Mouse (Mus musculus): Measurements from ENCODE around the gene Sipa1l2. TPM values are rescaled to one million over a fixed set of nuclear protein-coding genes. Genes with fewer than 3 reads are reported as not detected.
"Not testable (repeated sequence)": the region's sequence is repeated elsewhere in the genome, so short reads cannot be mapped to it uniquely, and the experiment has no call there.

Sipa1l2 gene
- polyA plus RNA-seq, 1 experiment, result 19.6 TPM

DNA sequence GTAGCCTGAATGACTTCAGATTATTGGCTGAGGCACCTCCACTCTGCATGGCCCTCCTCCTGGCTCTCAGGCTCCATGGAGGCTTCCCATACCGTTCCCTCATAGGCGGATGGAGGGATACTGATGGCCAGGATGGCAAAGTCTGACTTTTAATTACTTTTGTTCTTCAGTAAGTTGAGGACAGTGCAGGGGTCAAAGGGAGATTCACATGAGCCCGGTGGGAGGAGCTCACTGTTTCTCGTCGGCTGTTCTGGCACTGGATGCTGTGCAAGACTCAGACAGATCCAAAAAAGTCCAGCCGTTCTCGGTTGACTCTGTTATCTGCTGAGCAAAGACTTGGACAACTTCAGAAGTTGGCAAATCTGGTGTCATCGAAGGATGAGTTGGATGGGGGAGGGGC lies 155.0 kb downstream of the Sipa1l2 start:
- Histone ChIP-seq H3K27me3 (ENCODE audit: control insufficient read depth, insufficient read depth, low read length) (no peaks in the 10 kb centered on the region), H3K4me1 (ENCODE audit: control insufficient read depth, insufficient read depth, low read length) (peaks cover 5% of the 10 kb centered on the region), H3K36me3 (ENCODE audit: control insufficient read depth, insufficient read depth, low read length) (no peaks in the 10 kb centered on the region; the same call in 1 of the 2 replicates), H3K27ac (ENCODE audit: control insufficient read depth, insufficient read depth, low read depth, low read length) (no peak overlapping the region), H3K4me3 (ENCODE audit: control insufficient read depth, low read depth, low read length) (no peak overlapping the region)
- no peak for TF ChIP-seq CTCF (IDR thresholded peaks at IDR 0.05; ENCODE audit: control insufficient read depth, insufficient read depth, insufficient replicate concordance, low read depth, low read length)
- no peak for TF ChIP-seq POLR2A (IDR thresholded peaks at IDR 0.05; ENCODE audit: control insufficient read depth, low read depth, low read length)

DNA sequence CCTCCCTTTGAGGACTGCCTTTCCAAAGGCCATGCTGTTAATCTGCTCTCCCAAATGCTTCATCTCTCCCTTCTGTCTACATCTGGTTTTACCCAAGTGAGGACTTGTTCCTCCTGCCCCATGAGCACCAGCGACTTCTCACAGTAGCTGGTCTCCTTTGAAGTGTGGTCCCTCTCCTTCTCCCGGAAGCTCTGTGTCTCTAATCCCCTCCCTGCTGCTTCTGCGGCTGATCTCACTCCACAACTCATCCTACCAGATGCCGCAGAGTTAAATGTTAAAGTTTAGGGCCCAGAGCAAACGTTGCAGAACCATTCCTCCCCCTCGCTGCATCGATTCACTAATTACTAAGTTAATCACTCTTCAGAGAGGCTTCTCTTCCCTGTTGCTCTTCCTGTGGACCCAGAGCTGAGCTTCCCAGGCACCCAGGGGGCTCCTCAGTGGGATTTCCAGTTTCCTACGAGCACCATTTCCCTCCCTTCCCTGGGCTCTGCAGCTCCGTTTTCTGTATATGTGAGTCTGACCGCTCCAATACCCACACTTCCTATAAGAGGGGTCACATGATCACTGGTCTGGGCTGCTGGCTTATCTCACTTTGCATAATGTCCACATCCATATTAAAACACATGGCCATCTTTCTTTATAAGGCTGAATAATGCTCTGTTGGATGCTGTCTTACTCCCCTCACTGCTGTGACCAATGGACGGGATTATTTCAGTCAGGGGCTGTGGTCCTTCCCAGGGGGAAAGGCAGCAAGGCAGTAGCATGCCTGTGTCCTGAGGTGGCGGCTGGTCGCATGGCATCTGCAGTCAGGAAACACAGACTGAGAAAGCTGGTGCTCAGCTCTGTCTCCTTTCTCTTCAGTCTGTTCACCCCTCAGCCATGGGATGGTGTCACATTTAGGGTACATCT lies 156.4 kb downstream of the Sipa1l2 start:
- H3K4me1 ChIP-seq (ENCODE audit: control insufficient read depth, insufficient read depth, low read length), result peaks cover 5% of the 10 kb centered on the region
- TF ChIP-seq POLR2A (IDR thresholded peaks at IDR 0.05; ENCODE audit: control insufficient read depth, low read depth, low read length) (no peak), CTCF (IDR thresholded peaks at IDR 0.05; ENCODE audit: control insufficient read depth, insufficient read depth, insufficient replicate concordance, low read depth, low read length) (no peak)
- H3K27me3 ChIP-seq (ENCODE audit: control insufficient read depth, insufficient read depth, low read length), result no peaks in the 10 kb centered on the region
- H3K27ac ChIP-seq (ENCODE audit: control insufficient read depth, insufficient read depth, low read depth, low read length), result no peak overlapping the region
- no peaks in the 10 kb centered on the region for H3K36me3 ChIP-seq (ENCODE audit: control insufficient read depth, insufficient read depth, low read length)
- H3K4me3 ChIP-seq (ENCODE audit: control insufficient read depth, low read depth, low read length), result no peak overlapping the region

DNA sequence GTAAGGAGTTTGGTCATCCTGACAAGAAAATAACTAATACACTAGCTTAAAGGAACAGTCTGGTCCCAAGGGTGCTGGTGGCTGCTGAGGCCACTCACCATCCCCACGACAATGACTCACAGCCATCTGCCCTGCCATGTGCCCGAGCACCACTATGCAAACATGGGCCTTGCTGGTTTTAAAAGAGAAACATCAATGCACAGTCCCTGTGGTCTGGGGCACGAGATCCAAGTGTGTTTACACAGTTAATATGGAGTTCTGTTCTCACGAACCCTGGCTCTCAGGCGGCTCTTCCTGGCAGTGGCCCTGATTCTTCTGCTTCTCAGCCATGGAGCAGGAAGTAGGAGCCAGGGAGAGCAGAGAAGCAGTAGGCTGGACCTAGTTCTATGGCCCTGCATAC lies 159.0 kb downstream of the Sipa1l2 start:
- TF ChIP-seq CTCF (IDR thresholded peaks at IDR 0.05; ENCODE audit: control insufficient read depth, insufficient read depth, insufficient replicate concordance, low read depth, low read length), result no peak
- no peak for TF ChIP-seq POLR2A (IDR thresholded peaks at IDR 0.05; ENCODE audit: control insufficient read depth, low read depth, low read length)
- H3K27ac ChIP-seq (ENCODE audit: control insufficient read depth, insufficient read depth, low read depth, low read length), result no peak overlapping the region
- peaks cover 5% of the 10 kb centered on the region for H3K4me1 ChIP-seq (ENCODE audit: control insufficient read depth, insufficient read depth, low read length)

DNA sequence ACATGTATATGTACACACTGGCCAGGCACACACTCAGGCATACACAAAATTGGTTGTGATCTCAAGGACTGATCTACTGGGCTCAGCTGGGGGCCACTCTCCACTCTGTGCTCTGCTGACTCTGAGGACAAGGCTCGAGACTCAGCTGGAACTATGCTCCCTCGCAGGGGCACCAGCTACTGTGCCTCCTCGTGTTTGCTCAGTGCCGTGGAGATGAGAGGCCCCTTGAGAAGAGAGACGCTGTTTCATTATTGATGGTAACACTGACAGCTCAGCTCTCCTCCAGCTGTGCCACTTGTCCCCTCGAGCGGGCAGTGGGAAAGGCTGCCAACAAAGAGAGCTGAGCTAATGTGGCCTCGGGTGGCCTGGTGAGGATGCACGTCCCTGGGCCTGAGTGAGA lies 161.9 kb downstream of the Sipa1l2 start:
- Histone ChIP-seq H3K4me3 (ENCODE audit: control insufficient read depth, low read depth, low read length) (no peak overlapping the region), H3K27me3 (ENCODE audit: control insufficient read depth, insufficient read depth, low read length) (no peaks in the 10 kb centered on the region), H3K4me1 (ENCODE audit: control insufficient read depth, insufficient read depth, low read length) (peaks cover 5% of the 10 kb centered on the region), H3K36me3 (ENCODE audit: control insufficient read depth, insufficient read depth, low read length) (no peaks in the 10 kb centered on the region), H3K27ac (ENCODE audit: control insufficient read depth, insufficient read depth, low read depth, low read length) (no peak overlapping the region)
- TF ChIP-seq POLR2A (IDR thresholded peaks at IDR 0.05; ENCODE audit: control insufficient read depth, low read depth, low read length) (no peak), CTCF (IDR thresholded peaks at IDR 0.05; ENCODE audit: control insufficient read depth, insufficient read depth, insufficient replicate concordance, low read depth, low read length) (no peak)

More for the DNA sequence above, 159.0 kb downstream of the Sipa1l2 start:
- Histone ChIP-seq H3K4me3 (ENCODE audit: control insufficient read depth, low read depth, low read length) (no peak overlapping the region), H3K36me3 (ENCODE audit: control insufficient read depth, insufficient read depth, low read length) (no peaks in the 10 kb centered on the region), H3K27me3 (ENCODE audit: control insufficient read depth, insufficient read depth, low read length) (no peaks in the 10 kb centered on the region)

DNA sequence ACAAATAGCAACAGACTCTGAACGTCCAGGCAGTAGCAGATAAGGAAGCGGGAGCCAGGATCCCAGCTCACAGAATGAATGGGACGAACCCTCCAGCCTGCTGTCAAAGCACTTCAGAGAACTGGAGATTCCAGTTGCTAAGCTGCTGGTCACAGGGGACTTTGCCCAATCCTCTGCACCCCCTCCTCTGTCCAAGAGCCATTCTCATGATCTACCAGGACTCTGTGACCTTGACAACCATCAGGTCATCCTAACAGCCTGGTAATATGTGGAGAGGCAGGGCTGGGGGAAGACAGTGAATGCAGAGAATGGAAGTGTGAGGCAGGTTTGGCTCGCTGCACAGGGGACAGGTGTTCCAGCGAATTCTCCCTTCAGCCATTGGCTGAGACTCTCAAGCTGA lies 163.2 kb downstream of the Sipa1l2 start:
- Histone ChIP-seq H3K4me1 (ENCODE audit: control insufficient read depth, insufficient read depth, low read length) (peaks cover 5% of the 10 kb centered on the region), H3K27ac (ENCODE audit: control insufficient read depth, insufficient read depth, low read depth, low read length) (no peak overlapping the region), H3K27me3 (ENCODE audit: control insufficient read depth, insufficient read depth, low read length) (no peaks in the 10 kb centered on the region), H3K4me3 (ENCODE audit: control insufficient read depth, low read depth, low read length) (no peak overlapping the region), H3K36me3 (ENCODE audit: control insufficient read depth, insufficient read depth, low read length) (no peaks in the 10 kb centered on the region)
- TF ChIP-seq POLR2A (IDR thresholded peaks at IDR 0.05; ENCODE audit: control insufficient read depth, low read depth, low read length) (no peak), CTCF (IDR thresholded peaks at IDR 0.05; ENCODE audit: control insufficient read depth, insufficient read depth, insufficient replicate concordance, low read depth, low read length) (no peak)

DNA sequence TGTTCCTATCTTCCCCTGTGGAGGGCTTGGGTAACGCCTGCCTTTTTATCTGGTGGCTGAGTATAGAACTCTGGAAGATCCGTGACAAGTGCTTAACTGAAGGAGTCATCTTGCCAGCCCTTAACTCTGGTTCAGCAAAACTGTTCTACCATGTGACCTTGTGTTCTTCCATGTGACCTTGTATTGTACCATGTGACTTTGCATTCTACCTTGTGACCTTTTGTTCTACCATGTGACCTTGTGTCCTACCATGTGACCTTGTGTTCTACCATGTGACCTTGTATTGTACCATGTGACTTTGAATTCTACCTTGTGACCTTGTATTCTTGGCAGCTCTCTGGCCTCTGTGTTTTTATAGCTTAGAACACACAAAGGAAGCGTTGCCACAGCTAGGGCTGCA lies 168.3 kb downstream of the Sipa1l2 start:
- no peak overlapping the region for H3K27ac ChIP-seq (ENCODE audit: control insufficient read depth, insufficient read depth, low read depth, low read length)

DNA sequence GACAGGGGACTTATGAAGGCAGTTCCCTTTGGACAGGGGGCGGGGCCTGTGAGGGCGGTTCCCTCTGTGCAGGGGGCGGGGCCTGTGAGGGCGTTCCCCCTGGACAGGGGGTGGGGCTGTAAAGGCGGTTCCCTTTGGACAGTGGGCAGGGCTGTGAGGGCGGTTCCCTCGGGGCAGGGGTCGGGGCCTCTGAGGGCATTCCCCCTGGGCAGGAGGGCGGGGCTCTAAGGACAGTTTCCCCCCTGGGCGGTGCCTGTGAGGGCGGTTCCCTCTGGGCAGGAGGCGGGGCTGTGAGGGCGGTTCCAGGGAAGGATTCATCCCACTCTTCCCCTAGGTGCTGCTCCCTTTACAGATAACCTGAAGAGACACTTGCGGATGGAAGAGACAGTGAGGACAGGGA lies 171.6 kb downstream of the Sipa1l2 start:
- H3K36me3 ChIP-seq (ENCODE audit: control insufficient read depth, insufficient read depth, low read length), result no peaks in the 10 kb centered on the region
- peak overlapping the region; percentile 40; the same call in 1 of the 2 replicates for H3K27ac ChIP-seq (ENCODE audit: control insufficient read depth, insufficient read depth, low read depth, low read length)
- no peaks in the 10 kb centered on the region for H3K27me3 ChIP-seq (ENCODE audit: control insufficient read depth, insufficient read depth, low read length)
- peaks cover 2% of the 10 kb centered on the region for H3K4me1 ChIP-seq (ENCODE audit: control insufficient read depth, insufficient read depth, low read length)
- TF ChIP-seq POLR2A (IDR thresholded peaks at IDR 0.05; ENCODE audit: control insufficient read depth, low read depth, low read length) (no peak), CTCF (IDR thresholded peaks at IDR 0.05; ENCODE audit: control insufficient read depth, insufficient read depth, insufficient replicate concordance, low read depth, low read length) (no peak)
- peak overlapping the region; percentile 66 for H3K4me3 ChIP-seq (ENCODE audit: control insufficient read depth, low read depth, low read length)

More for the DNA sequence above, 168.3 kb downstream of the Sipa1l2 start:
- Histone ChIP-seq H3K36me3 (ENCODE audit: control insufficient read depth, insufficient read depth, low read length) (no peaks in the 10 kb centered on the region), H3K4me3 (ENCODE audit: control insufficient read depth, low read depth, low read length) (no peak overlapping the region), H3K27me3 (ENCODE audit: control insufficient read depth, insufficient read depth, low read length) (no peaks in the 10 kb centered on the region), H3K4me1 (ENCODE audit: control insufficient read depth, insufficient read depth, low read length) (peaks cover 2% of the 10 kb centered on the region)
- TF ChIP-seq POLR2A (IDR thresholded peaks at IDR 0.05; ENCODE audit: control insufficient read depth, low read depth, low read length), result no peak
- no peak for TF ChIP-seq CTCF (IDR thresholded peaks at IDR 0.05; ENCODE audit: control insufficient read depth, insufficient read depth, insufficient replicate concordance, low read depth, low read length)

DNA sequence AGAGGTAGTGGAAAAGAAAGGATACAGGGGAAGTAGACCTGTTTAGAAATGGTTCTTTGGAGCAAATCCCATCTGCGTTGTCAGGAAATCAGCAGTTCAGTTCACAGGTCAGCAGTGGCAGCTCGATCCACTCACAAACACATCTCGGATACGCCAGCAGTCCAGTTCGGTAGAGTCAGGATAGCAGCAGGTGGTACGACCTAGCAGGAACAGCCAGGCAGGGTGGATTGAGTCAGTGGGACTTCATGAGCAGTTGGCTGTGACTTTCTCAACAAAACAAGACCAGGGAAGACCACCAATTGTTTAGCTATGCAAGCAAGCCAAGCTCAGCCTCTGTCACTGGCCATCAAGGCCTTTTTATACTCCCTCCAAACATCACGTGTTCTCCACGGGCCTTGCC lies 173.9 kb downstream of the Sipa1l2 start:
- H3K4me1 ChIP-seq (ENCODE audit: control insufficient read depth, insufficient read depth, low read length); H3K36me3 ChIP-seq (ENCODE audit: control insufficient read depth, insufficient read depth, low read length); H3K4me3 ChIP-seq (ENCODE audit: control insufficient read depth, low read depth, low read length); H3K27ac ChIP-seq (ENCODE audit: control insufficient read depth, insufficient read depth, low read depth, low read length); H3K27me3 ChIP-seq (ENCODE audit: control insufficient read depth, insufficient read depth, low read length): not testable (repeated sequence)
